ENCODE assay signal across 8 mouse cellular contexts in genomic region chr10:59950716-59951191, GRCm38 (mm10). TPM values are rescaled to one million over a fixed set of nuclear protein-coding genes. Genes with fewer than 3 reads are reported as not detected.
DNase-seq lines count a peak whose midpoint lies in the region; ATAC-seq and TF ChIP-seq lines count a peak whose summit lies in the region.

No protein-coding gene starts in this region.

- TF ChIP-seq POLR2A in small intestine, adult 2 months (IDR thresholded peaks at IDR 0.05; ENCODE audit: low read depth, low read length), result no peak; the same call in 1 of the 2 replicates

- H3K9ac ChIP-seq in intestine, embryonic 16.5 days (ENCODE audit: low read depth, low read length), result peak overlapping the region; percentile 98
- H3K9ac ChIP-seq in limb, embryonic 11.5 days (ENCODE audit: low read length), result peak overlapping the region; percentile 91
- H3K9ac ChIP-seq in midbrain, embryonic 12.5 days (replicated peaks), result peak overlapping the region; percentile 92

- peak; percentile 91 for DNase-seq in adrenal gland, adult 2 months
- peak; percentile 85 for DNase-seq in embryo, embryonic 11 days
- DNase-seq in gastrocnemius, postnatal 25 days, result peak; percentile 83
- DNase-seq in limb, embryonic 11.5 days (ENCODE audit: low spot score), result peak; percentile 85

- no peaks in the 10 kb centered on the region for H3K9me3 ChIP-seq in intestine, embryonic 16.5 days (ENCODE audit: control insufficient read depth, low read length)
- no peaks in the 10 kb centered on the region for H3K9me3 ChIP-seq in limb, embryonic 11.5 days (ENCODE audit: control insufficient read depth, low read length)
- H3K9me3 ChIP-seq in midbrain, embryonic 12.5 days, result no peaks in the 10 kb centered on the region

- H3K27ac ChIP-seq in intestine, embryonic 16.5 days (ENCODE audit: low read length), result peak overlapping the region; percentile 94
- H3K27ac ChIP-seq in limb, embryonic 11.5 days (replicated peaks; ENCODE audit: low read depth, low read length), result peak overlapping the region; percentile 82
- H3K27ac ChIP-seq in midbrain, embryonic 12.5 days (replicated peaks), result peak overlapping the region; percentile 96
- peak overlapping the region; percentile 92 for H3K27ac ChIP-seq in small intestine, adult 2 months (ENCODE audit: insufficient read depth, low read depth, low read length)

- ATAC-seq in intestine, embryonic 16.5 days, result peak; percentile 33
- ATAC-seq in limb, embryonic 11.5 days (ENCODE audit: insufficient number of reproducible peaks, low FRiP score, low TSS enrichment, low read depth), result 0 out of 2 replicates have a peak, but pooled peaks have one; percentile 8
- peak; percentile 25 for ATAC-seq in midbrain, embryonic 12.5 days (ENCODE audit: low FRiP score, low read depth)
- ATAC-seq in activated CD4-positive, CD25-positive, alpha-beta regulatory T cell, adult 4 months, result no peak

- peak overlapping the region; percentile 95 for H3K4me3 ChIP-seq in intestine, embryonic 16.5 days (ENCODE audit: low read length)
- peak overlapping the region; percentile 99 for H3K4me3 ChIP-seq in limb, embryonic 11.5 days (ENCODE audit: low read depth, low read length)
- H3K4me3 ChIP-seq in midbrain, embryonic 12.5 days, result peak overlapping the region; percentile 83
- peak overlapping the region; percentile 90 for H3K4me3 ChIP-seq in small intestine, adult 2 months (ENCODE audit: low read depth, low read length)

- 0 out of 2 replicates have a peak, but pooled peaks have one; percentile 29 for TF ChIP-seq CTCF in small intestine, adult 2 months (IDR thresholded peaks at IDR 0.05; ENCODE audit: extremely low read depth, insufficient read length, insufficient replicate concordance, low read depth, low read length)

- no peaks in the 10 kb centered on the region for H3K27me3 ChIP-seq in intestine, embryonic 16.5 days (replicated peaks; ENCODE audit: control insufficient read depth, insufficient read depth, low read length)
- H3K27me3 ChIP-seq in limb, embryonic 11.5 days (ENCODE audit: control insufficient read depth, insufficient read depth, low read length), result no peaks in the 10 kb centered on the region
- no peaks in the 10 kb centered on the region for H3K27me3 ChIP-seq in midbrain, embryonic 12.5 days
- H3K27me3 ChIP-seq in small intestine, adult 2 months (ENCODE audit: control insufficient read depth, insufficient read depth, low read length), result no peaks in the 10 kb centered on the region

- peak overlapping the region; percentile 85 for H3K4me2 ChIP-seq in intestine, embryonic 16.5 days (ENCODE audit: low read depth, low read length)
- H3K4me2 ChIP-seq in limb, embryonic 11.5 days (ENCODE audit: low read depth, severe bottlenecking), result peak overlapping the region; percentile 94
- H3K4me2 ChIP-seq in midbrain, embryonic 12.5 days (replicated peaks), result peak overlapping the region; percentile 84

- WGBS in intestine, embryonic 16.5 days, result under 1% methylated on average over 23 of the region's 23 CpGs
- WGBS in limb, embryonic 11.5 days, result 2% methylated on average over 23 of the region's 23 CpGs
- 1% methylated on average over 23 of the region's 23 CpGs for WGBS in midbrain, embryonic 12.5 days
- 2% methylated on average over 23 of the region's 23 CpGs for WGBS in small intestine, adult 2 months

- peaks cover 35% of the 10 kb centered on the region for H3K4me1 ChIP-seq in intestine, embryonic 16.5 days (ENCODE audit: control insufficient read depth, insufficient read depth, low read length)
- peaks cover 26% of the 10 kb centered on the region for H3K4me1 ChIP-seq in limb, embryonic 11.5 days (ENCODE audit: control insufficient read depth, insufficient read depth, low read length)
- H3K4me1 ChIP-seq in midbrain, embryonic 12.5 days, result peaks cover 39% of the 10 kb centered on the region
- peaks cover 22% of the 10 kb centered on the region for H3K4me1 ChIP-seq in small intestine, adult 2 months (ENCODE audit: control insufficient read depth, insufficient read depth, insufficient read length, low read length)

- no peaks in the 10 kb centered on the region for H3K36me3 ChIP-seq in intestine, embryonic 16.5 days (ENCODE audit: control insufficient read depth, insufficient read depth, low read length)
- H3K36me3 ChIP-seq in limb, embryonic 11.5 days (ENCODE audit: control insufficient read depth, insufficient read depth, low read length), result no peaks in the 10 kb centered on the region
- H3K36me3 ChIP-seq in midbrain, embryonic 12.5 days, result no peaks in the 10 kb centered on the region
- H3K36me3 ChIP-seq in small intestine, adult 2 months (ENCODE audit: control insufficient read depth, insufficient read depth, low read length), result peaks cover 6% of the 10 kb centered on the region

RNA-seq across cellular contexts. Expression of gene Ddit4, which starts 0.9 kb away (rescaled TPM):
- total RNA-seq in adrenal gland, adult 2 months (2021), result 10 to 100 TPM; 53.1 to 56.1 TPM
- 151 and 157 TPM in 2 replicates for polyA plus RNA-seq in adrenal gland, adult 2 months (2012; rRNA removed)
- 10 to 100 TPM in 1 of 2 experiments, 1 to 10 TPM in 1; 8.6 to 11.4 TPM for total RNA-seq in gastrocnemius, postnatal 25 days (2021)
- 28.6 and 33.1 TPM in 2 replicates for polyA plus RNA-seq in intestine, embryonic 16.5 days (2015; fragmentation: Nextera tagmentation; extraction: Ambion mirVana)
- polyA plus RNA-seq in limb, embryonic 11.5 days (2014; fragmentation: Nextera tagmentation; extraction: Ambion mirVana), result 6.8 and 10.2 TPM in 2 replicates
- polyA plus RNA-seq in midbrain, embryonic 12.5 days (2016; fragmentation: Nextera tagmentation; extraction: Ambion mirVana), result 47.6 and 51.6 TPM in 2 replicates
- 21.5 and 35.0 TPM in 2 replicates for polyA plus RNA-seq in small intestine, adult 2 months (2012; rRNA removed)
- polyA plus RNA-seq in activated CD4-positive, CD25-positive, alpha-beta regulatory T cell, adult 4 months (2017; shearing (Covaris generic)), result 10 to 100 TPM; 17.5 to 31.2 TPM

RNA-seq across cellular contexts. Expression of gene Ascc1, which starts 51.9 kb away (rescaled TPM):
- total RNA-seq in adrenal gland, adult 2 months (2021), result 10 to 100 TPM; 24.8 to 32.0 TPM
- polyA plus RNA-seq in adrenal gland, adult 2 months (2012; rRNA removed), result 17.7 and 23.8 TPM in 2 replicates
- 10 to 100 TPM; 11.4 to 12.0 TPM for total RNA-seq in gastrocnemius, postnatal 25 days (2021)
- 47.2 and 47.3 TPM in 2 replicates for polyA plus RNA-seq in intestine, embryonic 16.5 days (2015; fragmentation: Nextera tagmentation; extraction: Ambion mirVana)
- 45.2 and 46.7 TPM in 2 replicates for polyA plus RNA-seq in limb, embryonic 11.5 days (2014; fragmentation: Nextera tagmentation; extraction: Ambion mirVana)
- 37.4 and 39.6 TPM in 2 replicates for polyA plus RNA-seq in midbrain, embryonic 12.5 days (2016; fragmentation: Nextera tagmentation; extraction: Ambion mirVana)
- 5.8 and 14.2 TPM in 2 replicates for polyA plus RNA-seq in small intestine, adult 2 months (2012; rRNA removed)
- 10 to 100 TPM; 49.6 to 50.2 TPM for polyA plus RNA-seq in activated CD4-positive, CD25-positive, alpha-beta regulatory T cell, adult 4 months (2017; shearing (Covaris generic))

RNA-seq across cellular contexts. Expression of gene Anapc16, which starts 52.2 kb away (rescaled TPM):
- total RNA-seq in adrenal gland, adult 2 months (2021), result 10 to 100 TPM; 60.4 to 66.3 TPM
- 33.4 and 40.8 TPM in 2 replicates for polyA plus RNA-seq in adrenal gland, adult 2 months (2012; rRNA removed)
- 10 to 100 TPM; 40.7 to 40.9 TPM for total RNA-seq in gastrocnemius, postnatal 25 days (2021)
- polyA plus RNA-seq in intestine, embryonic 16.5 days (2015; fragmentation: Nextera tagmentation; extraction: Ambion mirVana), result 94.0 and 97.8 TPM in 2 replicates
- 111 and 112 TPM in 2 replicates for polyA plus RNA-seq in limb, embryonic 11.5 days (2014; fragmentation: Nextera tagmentation; extraction: Ambion mirVana)
- polyA plus RNA-seq in midbrain, embryonic 12.5 days (2016; fragmentation: Nextera tagmentation; extraction: Ambion mirVana), result 110 and 115 TPM in 2 replicates
- 33.0 and 51.4 TPM in 2 replicates for polyA plus RNA-seq in small intestine, adult 2 months (2012; rRNA removed)
- polyA plus RNA-seq in activated CD4-positive, CD25-positive, alpha-beta regulatory T cell, adult 4 months (2017; shearing (Covaris generic)), result 100 to 1,000 TPM in 1 of 2 experiments, 10 to 100 TPM in 1; 89.7 to 110 TPM
